Mouse (Mus musculus) E14TG2a.4 (cell line): ENCODE data around the gene Fam117a.

Source experiments
- CTCF ChIP-seq: conservative IDR thresholded peaks from 2 replicates; pipeline ENCODE4 v1.5.1; 2014; ENCODE audit warnings: low read length
- NANOG ChIP-seq: IDR thresholded peaks from 2 replicates; pipeline ENCODE4 v1.6.1; 2014; ENCODE audit warnings: borderline replicate concordance, low read length, mixed read lengths
- POU5F1 ChIP-seq: IDR thresholded peaks from 2 replicates; pipeline ENCODE4 v1.6.1; 2014; ENCODE audit warnings: low read length, borderline replicate concordance

GRCm38 (mm10) chr11:95298146-95298545 is 38.7 kb upstream of the Fam117a start:
- peak; percentile 98 for TF ChIP-seq CTCF
- TF ChIP-seq POU5F1 = no peak
- no peak for TF ChIP-seq NANOG
